Mouse (Mus musculus) stomach, embryonic 14.5 days (tissue): ENCODE measurements around the gene Osgin1. TPM values are rescaled to one million over a fixed set of nuclear protein-coding genes. Genes with fewer than 3 reads are reported as not detected.

ENCODE experiments used
- ATAC-seq: fragments of 200-750 bp; cut with Nextera tagmentation; 2 replicates; pipeline ENCODE4 v1.8.0; 2017; ENCODE audit warnings: low read depth, moderate TSS enrichment; ENCODE audit not compliant: insufficient number of reproducible peaks, insufficient read depth, low FRiP score
- H3K27ac ChIP-seq: fragments of 300-500 bp; sonication (generic); 2 replicates; pipeline ENCODE4 v1.5.1; 2014; ENCODE audit warnings: mild to moderate bottlenecking, low read length, moderate library complexity, mixed read lengths
- H3K27me3 ChIP-seq: fragments of 300-500 bp; sonication (generic); 2 replicates; pipeline ENCODE4 v1.6.1; 2014; ENCODE audit warnings: low read length, control low read depth, mixed read lengths; ENCODE audit not compliant: control insufficient read depth, insufficient read depth
- H3K36me3 ChIP-seq: fragments of 300-500 bp; sonication (generic); 2 replicates; pipeline ENCODE4 v1.6.1; 2014; ENCODE audit warnings: mild to moderate bottlenecking, control low read depth, low read length, moderate library complexity, mixed read lengths; ENCODE audit not compliant: control insufficient read depth, insufficient read depth
- H3K4me1 ChIP-seq: fragments of 300-500 bp; sonication (generic); 2 replicates; pipeline ENCODE4 v1.6.1; 2014; ENCODE audit warnings: low read length, control low read depth, mixed read lengths; ENCODE audit not compliant: control insufficient read depth, insufficient read depth
- H3K4me2 ChIP-seq: fragments of 300-500 bp; sonication (generic); replicated peaks from 2 replicates; pipeline ENCODE4 v1.6.1; 2014; ENCODE audit warnings: low read depth, low read length, control low read depth
- H3K4me3 ChIP-seq: fragments of 300-500 bp; sonication (generic); 2 replicates; pipeline ENCODE4 v1.5.1; 2014; ENCODE audit warnings: low read depth, low read length, control low read depth
- H3K9ac ChIP-seq: fragments of 300-500 bp; sonication (generic); replicated peaks from 2 replicates; pipeline ENCODE4 v1.6.1; 2014; ENCODE audit warnings: low read depth, mild to moderate bottlenecking, control low read depth, low read length, moderate library complexity, mixed read lengths
- H3K9me3 ChIP-seq: fragments of 300-500 bp; sonication (generic); 2 replicates; pipeline ENCODE4 v1.6.1; 2016; ENCODE audit warnings: low read depth, low read length, control low read depth; ENCODE audit not compliant: control insufficient read depth
- WGBS: fragments of 180-500 bp; shearing (Covaris S2); extraction: QIAGEN DNeasy Blood & Tissue Kit; methylation state at CpG from one replicate; pipeline ENCODE4 v1.1.7; 2014; 5-methylcytosine and 5-hydroxymethylcytosine counted together
- polyA plus RNA-seq: library from polyadenylated mRNA; unstranded; fragments of >200 nt; fragmentation: Nextera tagmentation; extraction: Ambion mirVana; gene quantifications from 2 replicates; pipeline ENCODE4 v1.2.1, GENCODE M21; 2014

Gene Osgin1
- polyA plus RNA-seq, 1 experiment from 2014 or later, result 2.3 TPM

- Histone ChIP-seq H3K9ac (no peak overlapping the region), H3K9me3 (no peaks in the 10 kb centered on the region), H3K27ac (peak overlapping the region; percentile 58; the same call in 1 of the 2 replicates), H3K4me2 (no peak overlapping the region), H3K4me3 (no peak overlapping the region), H3K36me3 (no peaks in the 10 kb centered on the region), H3K4me1 (0 out of 2 replicates have a peak, but pooled peaks cover 11% of the 10 kb centered on the region), H3K27me3 (no peaks in the 10 kb centered on the region)
- ATAC-seq, result no peak
- 77% methylated on average over 6 of the region's 6 CpGs for WGBS
These were observed 7.7 kb upstream of the Osgin1 start for GRCm38 (mm10) chr8:119426069-119426735.

GRCm38 (mm10) chr8:119427634-119428349 is 6.1 kb upstream of the Osgin1 start:
- no peak overlapping the region for H3K9ac ChIP-seq
- H3K4me1 ChIP-seq, result 0 out of 2 replicates have a peak, but pooled peaks cover 11% of the 10 kb centered on the region
- no peak for ATAC-seq
- no peaks in the 10 kb centered on the region for H3K36me3 ChIP-seq
- 69% methylated on average over 12 of the region's 12 CpGs for WGBS
- no peaks in the 10 kb centered on the region for H3K9me3 ChIP-seq
- H3K27ac ChIP-seq, result no peak overlapping the region
- no peak overlapping the region for H3K4me2 ChIP-seq
- H3K4me3 ChIP-seq, result no peak overlapping the region
- no peaks in the 10 kb centered on the region for H3K27me3 ChIP-seq

DNA sequence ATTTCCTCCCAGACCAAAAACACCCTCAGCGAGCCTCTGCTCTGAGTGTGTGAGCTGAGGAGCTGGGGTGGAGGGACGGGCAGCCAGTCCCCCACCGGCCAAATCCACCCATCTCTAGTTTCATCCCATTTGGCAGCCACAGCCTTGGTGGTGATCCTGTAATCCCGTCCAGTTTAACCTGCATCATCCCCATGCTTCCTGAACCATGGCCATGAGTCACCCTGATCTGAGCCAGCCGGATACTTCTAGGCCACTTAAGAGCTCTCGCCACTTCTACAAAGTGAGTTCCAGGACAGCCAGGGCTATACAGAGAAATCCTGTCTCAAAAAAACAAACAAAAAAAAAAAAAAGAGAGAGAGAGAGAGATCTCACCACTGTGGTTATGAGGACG is 5.6 kb upstream of the Osgin1 start:
- H3K27ac ChIP-seq, result no peak overlapping the region
- H3K27me3 ChIP-seq, result no peaks in the 10 kb centered on the region
- H3K4me2 ChIP-seq, result no peak overlapping the region
- H3K36me3 ChIP-seq, result no peaks in the 10 kb centered on the region
- no peak for ATAC-seq
- H3K4me3 ChIP-seq, result no peak overlapping the region
- no peaks in the 10 kb centered on the region for H3K9me3 ChIP-seq
- 64% methylated on average over 7 of the region's 7 CpGs for WGBS
- 0 out of 2 replicates have a peak, but pooled peaks cover 11% of the 10 kb centered on the region for H3K4me1 ChIP-seq
- H3K9ac ChIP-seq, result no peak overlapping the region

GRCm38 (mm10) chr8:119428766-119429327 is 5.1 kb upstream of the Osgin1 start:
- no peak overlapping the region for H3K4me2 ChIP-seq
- H3K27ac ChIP-seq, result peak overlapping the region; percentile 3; the same call in 1 of the 2 replicates
- no peaks in the 10 kb centered on the region for H3K36me3 ChIP-seq
- WGBS, result 72% methylated on average over 5 of the region's 5 CpGs
- 0 out of 2 replicates have a peak, but pooled peaks cover 11% of the 10 kb centered on the region for H3K4me1 ChIP-seq
- ATAC-seq, result no peak
- no peak overlapping the region for H3K9ac ChIP-seq
- H3K4me3 ChIP-seq, result no peak overlapping the region
- H3K27me3 ChIP-seq, result no peaks in the 10 kb centered on the region
- no peaks in the 10 kb centered on the region for H3K9me3 ChIP-seq

DNA sequence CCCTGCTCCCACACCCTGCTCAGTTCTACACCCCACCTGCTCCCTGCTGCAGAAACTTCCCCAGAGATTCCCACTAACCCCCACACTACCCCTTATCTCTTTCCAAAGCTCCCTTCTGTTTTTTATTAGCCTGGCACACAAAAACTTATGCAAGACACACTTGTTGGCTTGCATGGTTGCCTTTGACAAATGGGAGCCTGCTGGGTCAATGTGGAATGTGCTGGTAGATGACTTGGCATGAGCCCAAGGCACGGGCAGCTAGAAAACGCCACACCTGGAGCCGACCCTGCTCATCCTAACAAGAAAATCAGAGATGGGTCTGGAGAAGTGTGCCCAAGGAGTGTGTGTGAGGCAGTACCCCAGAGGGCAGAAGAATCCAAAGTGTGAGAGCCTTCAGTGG is 4.4 kb upstream of the Osgin1 start:
- no peaks in the 10 kb centered on the region for H3K9me3 ChIP-seq
- H3K4me2 ChIP-seq, result no peak overlapping the region
- WGBS, result 70% methylated on average over 3 of the region's 3 CpGs
- 0 out of 2 replicates have a peak, but pooled peaks cover 11% of the 10 kb centered on the region for H3K4me1 ChIP-seq
- no peak overlapping the region; the same call in 1 of the 2 replicates for H3K27ac ChIP-seq
- no peak for ATAC-seq
- no peak overlapping the region for H3K4me3 ChIP-seq
- no peaks in the 10 kb centered on the region for H3K27me3 ChIP-seq
- no peaks in the 10 kb centered on the region for H3K36me3 ChIP-seq
- no peak overlapping the region for H3K9ac ChIP-seq

- no peaks in the 10 kb centered on the region for H3K27me3 ChIP-seq
- no peak overlapping the region for H3K4me3 ChIP-seq
- H3K4me2 ChIP-seq, result no peak overlapping the region
- no peaks in the 10 kb centered on the region for H3K36me3 ChIP-seq
- H3K9me3 ChIP-seq, result no peaks in the 10 kb centered on the region
- no peak overlapping the region for H3K27ac ChIP-seq
- no peak overlapping the region for H3K9ac ChIP-seq
- 69% methylated on average over 8 of the region's 8 CpGs for WGBS
- H3K4me1 ChIP-seq, result 0 out of 2 replicates have a peak, but pooled peaks cover 11% of the 10 kb centered on the region
- no peak for ATAC-seq
These were observed 3.7 kb upstream of the Osgin1 start for GRCm38 (mm10) chr8:119430250-119430649.

- H3K9me3 ChIP-seq, result no peaks in the 10 kb centered on the region
- ATAC-seq, result no peak
- no peak overlapping the region for H3K9ac ChIP-seq
- no peak overlapping the region for H3K4me3 ChIP-seq
- no peak overlapping the region for H3K27ac ChIP-seq
- no peak overlapping the region for H3K4me2 ChIP-seq
- 86% methylated on average over 7 of the region's 7 CpGs for WGBS
- H3K4me1 ChIP-seq, result 0 out of 2 replicates have a peak, but pooled peaks cover 11% of the 10 kb centered on the region
- no peaks in the 10 kb centered on the region for H3K36me3 ChIP-seq
- H3K27me3 ChIP-seq, result no peaks in the 10 kb centered on the region
These were observed 3.2 kb upstream of the Osgin1 start for GRCm38 (mm10) chr8:119430690-119431089.

DNA sequence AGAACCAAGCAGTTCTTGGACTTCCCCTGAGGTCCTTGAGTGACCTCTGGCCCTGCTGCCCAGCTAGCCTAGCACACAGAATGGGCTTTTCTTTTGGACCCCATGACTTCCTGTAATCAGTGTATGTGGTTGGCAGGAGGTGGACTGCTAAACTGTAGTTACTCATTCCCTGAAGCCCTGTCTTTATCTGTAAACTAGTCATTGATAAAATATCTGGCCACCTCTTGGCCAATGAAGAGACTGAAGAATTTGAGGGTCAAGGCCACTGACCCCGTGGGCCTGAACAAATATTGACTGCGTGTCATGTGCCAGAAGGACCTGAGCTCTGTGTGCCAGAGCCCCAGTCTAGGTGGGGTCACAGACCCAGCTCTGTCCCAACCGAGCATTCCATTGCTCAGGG is 1.6 kb upstream of the Osgin1 start:
- 50% methylated on average over 3 of the region's 3 CpGs for WGBS
- ATAC-seq, result no peak

More for the DNA sequence above, 1.6 kb upstream of the Osgin1 start:
- no peaks in the 10 kb centered on the region for H3K36me3 ChIP-seq
- no peaks in the 10 kb centered on the region for H3K27me3 ChIP-seq
- no peak overlapping the region for H3K9ac ChIP-seq
- H3K27ac ChIP-seq, result no peak overlapping the region
- no peak overlapping the region for H3K4me3 ChIP-seq
- no peaks in the 10 kb centered on the region for H3K9me3 ChIP-seq
- H3K4me2 ChIP-seq, result no peak overlapping the region
- peaks cover 19% of the 10 kb centered on the region; the same call in 1 of the 2 replicates for H3K4me1 ChIP-seq
